Mouse (Mus musculus) spleen, adult 10 weeks (tissue): ENCODE results near the gene Krt80. TPM values are rescaled to one million over a fixed set of nuclear protein-coding genes. Genes with fewer than 3 reads are reported as not detected.

ENCODE experiments used
- polyA plus RNA-seq: library from polyadenylated mRNA; stranded (reverse); fragments of 350-450 nt; fragmentation: Illumina TruSeq; extraction: RNeasy Lipid Tissue Mini Kit (QIAGEN cat#74804); gene quantifications from one replicate; pipeline ENCODE4 v1.2.3, GENCODE M21; 2015; ENCODE audit warnings: low replicate concordance; ENCODE audit not compliant: insufficient read depth

Gene Krt80
- 6.9 TPM for polyA plus RNA-seq

GRCm38 (mm10) chr15:101370101-101370911 lies at the start of gene Krt80:
Krt80 (minus strand) TSS chr15:101370162.

GRCm38 (mm10) chr15:101410775-101411174 lies 40.8 kb upstream of the Krt80 start, which contains the start of gene Krt7:
Krt7 (plus strand) TSS chr15:101411043.

Other genes with a start within 250 kb of the Krt80 start
- gene Acvrl1, start 241.6 kb downstream of the Krt80 start, polyA plus RNA-seq = 10.7 TPM
- 15.0 TPM for gene Acvr1b, start 196.1 kb downstream of the Krt80 start, polyA plus RNA-seq
- 1.1 TPM for gene Grasp, start 146.0 kb downstream of the Krt80 start, polyA plus RNA-seq
- 30.7 TPM for gene Nr4a1, start 115.9 kb downstream of the Krt80 start, polyA plus RNA-seq
- 6.4 TPM for gene Atg101, start 85.9 kb downstream of the Krt80 start, polyA plus RNA-seq
- not detected for gene 6030408B16Rik, start 77.0 kb downstream of the Krt80 start, polyA plus RNA-seq
- 1.7 TPM for gene Krt7, start 40.9 kb upstream of the Krt80 start, polyA plus RNA-seq
- not detected for gene Krt87, start 68.6 kb upstream of the Krt80 start, polyA plus RNA-seq
- not detected for gene Krt88, start 77.6 kb upstream of the Krt80 start, polyA plus RNA-seq
- gene Krt81, start 93.6 kb upstream of the Krt80 start, polyA plus RNA-seq = not detected
- gene Krt86, start 103.3 kb upstream of the Krt80 start, polyA plus RNA-seq = not detected
- not detected for gene Krt83, start 121.3 kb upstream of the Krt80 start, polyA plus RNA-seq
- not detected for gene Gm49425, start 147.1 kb upstream of the Krt80 start, polyA plus RNA-seq
- gene Krt84, start 162.7 kb upstream of the Krt80 start, polyA plus RNA-seq = not detected
- not detected for gene Krt82, start 180.5 kb upstream of the Krt80 start, polyA plus RNA-seq
- gene Krt90, start 192.8 kb upstream of the Krt80 start, polyA plus RNA-seq = not detected
- gene Krt75, start 203.7 kb upstream of the Krt80 start, polyA plus RNA-seq = not detected